Mouse (Mus musculus): ENCODE measurements around the gene Cd28.

The Cd28 gene

GRCm38 (mm10) chr1:60716567-60716966 lies at the start of gene Cd28:
Cd28 (plus strand) TSS chr1:60716800.
- no peak for DNase-seq

DNA sequence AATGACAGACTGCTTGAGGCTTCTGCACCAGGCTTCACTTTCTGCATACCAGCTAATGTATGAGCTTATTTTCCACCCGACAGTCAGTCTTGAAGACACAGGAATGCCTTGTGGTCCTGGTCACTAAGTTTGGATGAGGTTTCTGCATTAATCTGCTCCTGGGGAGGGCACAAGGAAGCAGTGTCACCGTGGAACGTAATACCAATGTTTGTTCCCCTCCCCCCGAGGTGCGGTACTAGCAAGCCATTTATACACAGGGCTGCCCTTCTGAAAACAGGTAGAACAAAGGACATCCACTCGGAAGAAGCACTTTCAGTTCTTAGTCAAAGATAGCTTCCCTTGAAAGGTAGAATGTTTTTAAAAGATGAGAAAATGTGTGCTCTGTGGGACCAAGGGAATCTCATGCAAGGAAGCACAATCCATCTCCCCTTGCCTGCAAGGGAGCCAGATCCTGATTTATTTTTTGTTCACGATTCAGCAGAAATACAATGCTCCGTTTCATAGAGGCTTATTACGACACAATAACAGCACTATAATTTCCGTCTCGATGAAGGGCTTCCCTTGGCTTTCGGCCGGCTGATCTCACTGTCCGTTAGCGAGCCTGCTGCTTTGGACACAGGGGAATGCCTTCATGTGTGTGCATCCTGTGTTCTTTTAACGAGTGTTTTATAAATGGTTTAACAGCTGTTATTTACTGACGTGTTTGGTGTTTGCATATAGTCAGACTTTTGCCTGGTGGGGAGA lies 48.6 kb upstream of the Cd28 start:
- DNase-seq: no peak

DNA sequence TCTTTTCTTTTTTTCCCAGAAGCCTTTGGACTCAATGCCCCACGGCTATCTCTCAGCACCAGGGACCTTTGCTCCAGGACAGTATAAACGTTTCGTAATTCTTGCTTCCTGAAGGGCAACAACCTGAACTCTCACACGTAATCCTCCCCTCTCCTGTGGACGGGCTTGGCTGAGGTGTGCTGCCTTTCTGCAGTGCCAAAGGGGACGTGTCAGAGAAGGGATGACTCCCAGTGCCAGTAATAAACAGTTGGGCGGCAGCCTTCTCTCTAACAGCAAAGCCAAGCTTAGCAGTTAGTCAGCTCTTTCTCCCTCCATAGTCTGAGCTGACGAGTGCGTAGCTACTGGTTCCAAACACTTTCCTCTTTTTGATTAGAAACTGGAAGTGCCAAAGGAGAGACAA lies 47.6 kb upstream of the Cd28 start:
- DNase-seq: no peak

- no peak for DNase-seq
Measured at GRCm38 (mm10) chr1:60669664-60670063, 46.9 kb upstream of the Cd28 start.

DNA sequence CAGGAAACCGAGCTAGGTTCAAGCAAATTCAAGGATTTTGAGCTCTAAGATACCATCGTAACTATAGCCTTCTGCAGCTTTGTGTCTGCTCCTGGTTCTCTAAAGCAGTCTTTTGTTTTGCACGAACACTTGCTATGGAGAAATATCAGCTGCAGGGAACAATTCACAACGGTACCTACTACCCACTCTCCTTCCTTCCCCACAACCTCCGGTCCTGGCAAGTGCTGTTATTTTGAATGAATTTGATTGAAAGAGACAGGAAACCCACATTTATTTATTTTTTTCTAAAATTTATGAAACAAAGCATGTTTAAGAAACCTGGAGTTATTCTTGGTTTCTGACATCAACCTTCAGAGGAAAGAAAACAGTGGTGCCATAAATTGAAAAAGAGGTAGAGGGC lies 46.4 kb upstream of the Cd28 start:
- no peak for DNase-seq

- no peak for DNase-seq
Measured at GRCm38 (mm10) chr1:60683766-60684165, 32.8 kb upstream of the Cd28 start.

DNA sequence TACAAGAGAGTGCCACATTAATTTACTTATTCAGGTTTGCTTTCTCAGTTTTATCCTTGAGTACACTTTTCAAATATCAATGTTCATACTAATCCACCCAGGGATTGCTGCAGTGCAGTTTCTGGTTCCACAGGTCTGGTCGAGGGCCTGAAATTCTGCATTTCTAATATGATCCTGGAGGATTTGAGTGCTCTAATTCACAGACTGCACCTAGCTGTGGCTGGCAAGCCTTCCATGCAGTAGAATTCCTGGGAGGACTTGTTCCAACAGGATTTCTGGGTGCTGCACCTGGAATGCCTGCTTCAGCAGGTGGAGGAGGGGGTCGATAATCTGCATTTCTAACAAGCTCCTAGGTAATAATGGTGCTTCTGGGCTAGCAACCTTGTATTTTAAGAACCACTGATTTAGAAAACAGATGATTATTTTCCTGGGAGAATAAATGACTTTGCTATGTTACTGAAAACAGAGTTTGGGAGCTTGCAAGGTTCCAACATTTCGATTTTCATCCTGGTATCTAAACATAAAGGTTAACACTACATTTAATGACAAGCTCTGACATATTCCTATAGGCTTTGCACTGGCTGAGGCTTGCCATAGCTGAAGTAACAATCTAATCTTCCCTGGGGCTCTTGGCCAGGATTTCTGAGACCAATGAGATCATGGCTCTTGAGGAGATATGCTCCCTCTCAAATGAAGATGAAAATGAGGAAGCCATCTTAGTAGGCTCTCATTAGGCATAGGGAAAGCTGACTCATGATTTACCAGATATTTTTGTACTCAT lies 20.3 kb upstream of the Cd28 start:
- DNase-seq: no peak

DNA sequence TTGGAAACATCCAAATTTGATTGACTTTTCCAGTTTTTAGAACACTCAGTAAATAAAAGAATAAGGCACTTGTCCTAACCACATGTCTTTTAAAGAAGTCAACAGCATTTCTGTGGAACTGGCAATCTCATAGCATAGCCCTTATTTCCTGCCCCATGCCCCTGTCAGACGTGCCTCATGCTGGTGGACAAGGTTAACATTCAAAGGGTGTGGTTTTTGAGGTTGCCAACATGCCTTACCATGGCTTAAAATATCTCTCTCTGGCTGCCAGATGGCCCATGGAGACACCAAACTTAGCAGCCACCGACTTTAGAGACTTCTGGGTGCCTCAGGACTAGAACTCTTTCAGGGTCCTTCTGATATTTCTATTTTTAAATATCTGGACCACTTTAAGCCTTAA lies 14.0 kb upstream of the Cd28 start:
- DNase-seq: no peak

DNA sequence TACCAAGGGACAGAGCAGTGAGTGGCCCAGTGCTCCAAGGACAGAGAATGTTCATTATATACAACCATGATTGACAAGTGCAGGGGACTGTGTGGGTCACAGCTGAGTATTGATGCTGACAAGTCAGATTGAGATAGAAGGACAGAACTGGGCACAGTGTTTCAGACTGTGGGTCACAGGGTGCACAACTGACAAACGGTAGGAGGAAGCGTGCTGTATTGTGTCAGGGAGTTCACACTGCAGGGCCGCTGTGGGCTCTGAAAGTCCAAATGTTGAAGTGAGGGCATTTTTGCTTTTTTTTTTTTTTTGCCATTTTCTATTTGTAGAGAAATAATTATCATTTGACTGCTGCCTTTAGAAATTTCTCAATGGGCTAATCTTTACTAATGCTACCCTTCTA lies 3.4 kb upstream of the Cd28 start:
- DNase-seq: no peak

GRCm38 (mm10) chr1:60715651-60716196 lies 876 bp upstream of the Cd28 start:
- DNase-seq: no peak

- no peak for DNase-seq
Measured at GRCm38 (mm10) chr1:60718580-60718979, 2.0 kb downstream of the Cd28 start.

DNA sequence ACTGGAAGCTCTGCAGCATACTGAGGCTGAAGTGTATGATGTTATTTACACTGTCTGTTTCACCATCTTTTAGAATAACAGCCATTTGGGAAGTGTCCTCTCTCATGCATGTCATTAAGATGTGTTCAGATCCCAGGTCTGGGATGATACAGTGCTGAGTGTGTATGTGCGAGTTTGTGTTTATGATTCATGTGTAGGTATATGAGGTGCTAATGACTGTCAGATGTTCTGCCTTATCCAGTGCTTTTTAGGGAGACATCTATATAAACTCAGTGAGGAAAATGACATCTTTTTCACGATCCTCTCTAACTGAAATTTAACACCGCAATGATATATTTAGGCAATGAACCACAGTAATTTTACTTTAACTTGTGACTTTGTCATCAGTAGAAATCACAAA lies 7.0 kb downstream of the Cd28 start:
- no peak for DNase-seq

DNA sequence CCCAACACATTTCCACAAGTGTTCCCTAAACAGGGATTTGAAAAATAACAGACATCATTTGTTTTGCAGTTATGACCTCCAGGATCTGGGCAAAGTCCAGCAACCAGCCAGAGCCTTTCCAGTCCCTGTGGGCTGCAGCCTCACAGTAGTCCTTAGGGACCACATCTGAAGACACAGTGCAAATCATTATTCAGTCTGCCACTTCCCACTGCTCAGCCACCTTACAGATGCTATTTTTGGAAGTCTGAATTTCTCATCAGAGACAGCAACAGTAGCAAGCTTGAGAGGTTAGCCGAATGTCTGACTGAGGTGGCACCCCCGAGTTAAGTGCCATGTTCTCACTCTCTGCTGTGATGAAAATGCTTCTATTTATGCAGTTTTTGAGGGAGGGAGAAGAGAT lies 15.3 kb downstream of the Cd28 start:
- no peak for DNase-seq

- no peak for DNase-seq
Measured at GRCm38 (mm10) chr1:60735072-60735907, 18.7 kb downstream of the Cd28 start.

DNA sequence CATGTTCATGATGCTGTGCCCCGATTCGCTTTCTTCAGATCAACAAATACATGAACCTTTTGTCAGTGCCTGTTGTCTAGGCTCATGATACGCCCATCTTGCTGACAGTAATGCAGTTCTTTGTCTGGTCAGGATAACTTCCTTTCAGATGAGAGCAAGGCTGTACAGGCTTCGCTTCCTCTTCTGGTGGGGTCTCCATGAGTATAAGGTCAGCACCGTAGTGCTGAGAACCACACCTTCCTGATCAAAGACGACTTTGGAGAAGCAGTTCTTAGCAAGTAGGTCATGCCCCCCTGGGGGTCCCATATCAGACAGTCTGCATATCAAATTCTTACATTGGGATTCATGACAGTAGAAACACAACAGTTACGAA lies 19.3 kb downstream of the Cd28 start:
- no peak for DNase-seq

GRCm38 (mm10) chr1:60744266-60744665 lies 27.7 kb downstream of the Cd28 start:
- no peak for DNase-seq

- DNase-seq: no peak
Measured at GRCm38 (mm10) chr1:60745664-60746063, 29.1 kb downstream of the Cd28 start.

DNA sequence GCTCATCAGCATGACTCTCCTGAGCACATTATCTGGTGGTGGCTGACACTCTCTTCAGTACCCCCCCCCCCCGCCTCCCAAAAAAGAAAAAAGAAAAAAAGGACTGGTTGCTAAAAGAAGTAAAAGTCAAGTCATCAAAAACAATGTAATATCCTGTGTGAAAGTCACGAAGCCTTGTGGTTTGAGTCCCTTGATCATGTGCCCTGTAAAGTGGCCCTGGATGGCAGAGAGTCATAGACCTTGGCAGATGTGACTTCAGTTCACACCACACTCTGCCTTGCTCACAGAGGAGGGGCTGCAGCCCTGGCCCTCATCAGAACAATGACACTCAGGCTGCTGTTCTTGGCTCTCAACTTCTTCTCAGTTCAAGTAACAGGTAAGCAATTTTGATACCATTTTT lies 29.6 kb downstream of the Cd28 start:
- DNase-seq: no peak

GRCm38 (mm10) chr1:60746856-60747255 lies 30.3 kb downstream of the Cd28 start:
- DNase-seq: no peak

GRCm38 (mm10) chr1:60748286-60748685 lies 31.7 kb downstream of the Cd28 start:
- no peak for DNase-seq

DNA sequence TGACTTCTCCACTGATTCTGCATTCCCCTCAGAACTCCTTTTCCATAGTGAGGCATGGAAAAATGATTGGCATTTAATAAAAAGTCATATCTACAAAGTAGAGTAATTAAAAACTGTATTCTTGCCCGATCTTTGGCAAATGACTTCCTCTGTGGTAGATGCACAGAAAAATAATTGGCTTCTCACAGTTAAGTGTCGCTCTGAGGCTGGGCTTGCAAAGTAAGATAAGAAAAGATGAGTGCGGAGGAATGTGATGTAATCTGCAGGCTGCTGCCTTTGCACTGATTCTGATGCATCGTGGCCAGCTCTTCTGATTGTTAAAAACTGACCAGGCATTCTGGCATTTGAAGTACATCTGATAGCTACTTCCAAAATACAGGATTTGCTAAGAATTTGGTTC lies 32.3 kb downstream of the Cd28 start:
- DNase-seq: no peak

DNA sequence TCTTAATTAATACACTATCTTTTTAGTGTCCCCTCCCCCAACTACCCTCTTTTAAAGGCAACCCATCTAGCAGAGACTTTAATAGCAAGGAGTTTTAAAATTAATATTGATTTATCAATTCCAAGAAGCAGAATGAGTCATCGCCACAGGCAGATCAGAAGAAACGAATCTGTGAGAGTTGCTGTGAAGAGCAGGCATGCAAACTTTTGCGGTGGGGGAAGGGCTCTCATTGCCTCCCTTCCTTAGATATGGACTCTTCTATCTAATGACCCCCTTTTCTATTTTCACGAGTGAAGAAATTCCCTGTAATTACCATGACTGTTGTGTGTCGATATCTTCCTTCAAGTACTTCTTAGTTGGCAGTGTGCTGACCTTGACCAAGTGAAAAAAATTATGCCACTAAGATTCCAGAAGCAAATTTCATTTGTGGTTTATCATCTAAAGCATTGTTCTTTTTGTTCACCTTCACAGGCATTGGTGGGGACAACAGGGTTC lies 32.8 kb downstream of the Cd28 start:
- no peak for DNase-seq

GRCm38 (mm10) chr1:60750201-60750765 lies 33.7 kb downstream of the Cd28 start:
- no peak for DNase-seq
